Mouse (Mus musculus) thymus, adult 2 months (tissue): ENCODE measurements around the gene Plekha5. TPM values are rescaled to one million over a fixed set of nuclear protein-coding genes. Genes with fewer than 3 reads are reported as not detected.
"Not testable (repeated sequence)": the region's sequence is repeated elsewhere in the genome, so short reads cannot be mapped to it uniquely, and the experiment has no call there.

ENCODE experiments used
- DNase-seq: peaks from one replicate; pipeline ENCODE4 v3.0.0; 2021
- H3K27ac ChIP-seq: fragments of 200-500 bp; 2 replicates; pipeline ENCODE4 v1.5.1; 2012; ENCODE audit warnings: low read length, control low read depth; ENCODE audit not compliant: control insufficient read depth, insufficient read depth
- H3K27me3 ChIP-seq: fragments of 200-500 bp; 2 replicates; pipeline ENCODE4 v1.6.1; 2012; ENCODE audit warnings: mild to moderate bottlenecking, low read length, moderate library complexity, mixed read lengths; ENCODE audit not compliant: control insufficient read depth, insufficient read depth
- H3K36me3 ChIP-seq: fragments of 200-500 bp; 2 replicates; pipeline ENCODE4 v1.6.1; 2012; ENCODE audit warnings: mild to moderate bottlenecking, low read length, moderate library complexity; ENCODE audit not compliant: control insufficient read depth, insufficient read depth
- H3K4me1 ChIP-seq: fragments of 200-500 bp; replicated peaks from 2 replicates; pipeline ENCODE4 v1.6.1; 2012; ENCODE audit warnings: low read length; ENCODE audit not compliant: control insufficient read depth, insufficient read depth
- H3K4me3 ChIP-seq: fragments of 200-500 bp; 2 replicates; pipeline ENCODE4 v1.5.1; 2012; ENCODE audit warnings: mild to moderate bottlenecking, low read length, control low read depth, moderate library complexity; ENCODE audit not compliant: control insufficient read depth, insufficient read depth
- CTCF ChIP-seq: fragments of 200-500 bp; IDR thresholded peaks from 2 replicates; pipeline ENCODE4 v1.5.1; 2012; ENCODE audit warnings: mild to moderate bottlenecking, control low read depth, low read length, moderate library complexity, borderline replicate concordance; ENCODE audit not compliant: control insufficient read depth, poor library complexity, insufficient read depth; ENCODE audit errors: extremely low read depth
- POLR2A ChIP-seq: fragments of 200-500 bp; IDR thresholded peaks from 2 replicates; pipeline ENCODE4 v1.6.1; 2012; ENCODE audit warnings: mild to moderate bottlenecking, low read length, control low read depth, moderate library complexity; ENCODE audit not compliant: control insufficient read depth, poor library complexity, insufficient read depth; ENCODE audit errors: extremely low read depth
- WGBS: fragments of 180-500 bp; shearing (Covaris S2); methylation state at CpG from one replicate; pipeline ENCODE4 v1.1.7; 2018; 5-methylcytosine and 5-hydroxymethylcytosine counted together
- polyA plus RNA-seq: library from polyadenylated mRNA; depleted of rRNA; stranded (reverse); fragments of >200 nt; gene quantifications from 2 replicates; pipeline ENCODE4 v1.2.3, GENCODE M21; 2012

Plekha5 gene
- polyA plus RNA-seq, 1 experiment = 25.5 TPM

DNA sequence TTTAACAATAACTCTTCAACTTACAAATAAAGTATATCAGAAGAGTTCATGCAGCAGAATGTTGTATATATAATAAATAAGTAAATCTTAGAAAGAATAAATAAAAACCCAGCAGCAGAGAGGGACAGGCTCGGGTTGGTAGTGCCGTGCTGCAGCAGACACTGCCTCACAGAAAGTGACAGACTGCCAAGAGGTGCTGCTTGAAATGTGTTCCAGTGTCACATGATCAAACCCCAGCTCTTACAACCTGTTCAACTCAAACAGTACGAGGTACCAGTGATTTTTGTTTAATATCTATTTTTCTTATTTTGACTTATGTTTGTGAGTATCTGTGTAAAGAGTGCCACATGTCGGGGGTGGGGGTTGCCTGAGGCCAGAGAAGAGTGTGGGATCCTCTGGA is 75.1 kb downstream of the Plekha5 start:
- Histone ChIP-seq H3K4me3 (no peak overlapping the region), H3K27ac (no peak overlapping the region), H3K36me3 (no peaks in the 10 kb centered on the region), H3K4me1 (no peaks in the 10 kb centered on the region), H3K27me3 (no peaks in the 10 kb centered on the region)
- 91% methylated on average over 4 of the region's 4 CpGs for WGBS
- DNase-seq = no peak
- no peak for TF ChIP-seq POLR2A

- H3K4me3 ChIP-seq, H3K4me1 ChIP-seq, H3K27ac ChIP-seq, DNase-seq, H3K36me3 ChIP-seq, H3K27me3 ChIP-seq: not testable (repeated sequence)
- WGBS = 89% methylated on average over 1 of the region's 1 CpGs
These were observed 77.0 kb downstream of the Plekha5 start for GRCm38 (mm10) chr6:140500829-140501228.

GRCm38 (mm10) chr6:140501841-140502240 is 78.0 kb downstream of the Plekha5 start:
- no peak for DNase-seq
- TF ChIP-seq CTCF (no peak), POLR2A (no peak)
- Histone ChIP-seq H3K27ac (no peak overlapping the region), H3K4me1 (no peaks in the 10 kb centered on the region), H3K27me3 (no peaks in the 10 kb centered on the region), H3K36me3 (no peaks in the 10 kb centered on the region), H3K4me3 (no peak overlapping the region)
- WGBS = 94% methylated on average over 7 of the region's 7 CpGs

DNA sequence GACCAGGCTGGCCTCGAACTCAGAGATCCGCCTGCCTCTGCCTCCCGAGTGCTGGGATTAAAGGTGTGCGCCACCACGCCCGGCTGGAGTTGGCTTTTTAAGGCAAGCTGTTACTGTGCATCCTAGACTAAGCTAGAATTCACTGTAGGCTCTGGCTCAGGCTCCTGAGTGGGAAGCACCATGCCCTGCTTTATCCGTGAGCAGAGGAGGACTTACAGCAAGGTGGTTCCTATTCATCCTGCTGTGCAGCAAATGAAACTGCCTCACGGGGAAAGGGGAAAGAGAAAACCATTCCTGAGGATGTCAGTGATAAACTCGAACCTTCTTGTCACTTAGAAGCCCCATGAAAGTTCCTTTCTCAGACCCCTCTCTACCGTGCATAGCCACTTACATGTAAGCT is 80.9 kb downstream of the Plekha5 start:
- WGBS = 92% methylated on average over 10 of the region's 10 CpGs
- H3K27ac ChIP-seq = no peak overlapping the region
- TF ChIP-seq CTCF = no peak
- TF ChIP-seq POLR2A = no peak

DNA sequence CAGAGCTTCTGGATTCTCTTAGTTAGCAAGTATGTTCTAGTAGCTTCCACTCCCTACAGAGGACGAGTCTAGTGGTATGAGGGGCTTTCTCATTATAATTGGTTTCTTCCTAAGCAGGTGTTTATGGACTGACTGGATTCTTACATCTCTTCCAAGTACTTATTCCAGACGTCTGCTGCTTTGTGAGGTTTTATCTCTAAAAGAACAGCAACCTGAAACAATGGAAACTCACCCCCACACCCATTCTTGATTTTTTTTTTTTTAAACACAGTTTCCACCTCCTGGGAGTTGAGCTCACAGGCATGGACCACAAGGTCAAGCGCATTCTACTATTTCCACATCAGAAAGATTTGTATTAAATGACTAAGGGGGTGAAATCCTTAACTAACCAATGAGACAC is 83.8 kb downstream of the Plekha5 start:
- Histone ChIP-seq H3K27me3 (no peaks in the 10 kb centered on the region), H3K4me1 (peaks cover 4% of the 10 kb centered on the region; the same call in 1 of the 2 replicates), H3K27ac (no peak overlapping the region), H3K36me3 (no peaks in the 10 kb centered on the region), H3K4me3 (no peak overlapping the region)
- no peak for TF ChIP-seq CTCF
- TF ChIP-seq POLR2A = no peak
- WGBS = 77% methylated on average over 3 of the region's 3 CpGs
- DNase-seq = no peak

More for the DNA sequence above, 80.9 kb downstream of the Plekha5 start:
- no peaks in the 10 kb centered on the region for H3K36me3 ChIP-seq
- DNase-seq = no peak
- no peaks in the 10 kb centered on the region for H3K27me3 ChIP-seq
- H3K4me3 ChIP-seq = no peak overlapping the region
- peaks cover 4% of the 10 kb centered on the region; the same call in 1 of the 2 replicates for H3K4me1 ChIP-seq

- DNase-seq = no peak
- Histone ChIP-seq H3K27ac (no peak overlapping the region), H3K27me3 (no peaks in the 10 kb centered on the region), H3K4me3 (no peak overlapping the region), H3K36me3 (no peaks in the 10 kb centered on the region), H3K4me1 (peaks cover 4% of the 10 kb centered on the region; the same call in 1 of the 2 replicates)
- WGBS = 65% methylated on average over 13 of the region's 13 CpGs
- no peak for TF ChIP-seq CTCF
- no peak for TF ChIP-seq POLR2A
These were observed 84.8 kb downstream of the Plekha5 start for GRCm38 (mm10) chr6:140508475-140509150.

- H3K4me1 ChIP-seq = peaks cover 4% of the 10 kb centered on the region; the same call in 1 of the 2 replicates
- no peak overlapping the region for H3K4me3 ChIP-seq
- DNase-seq = no peak
- TF ChIP-seq POLR2A = no peak
- TF ChIP-seq CTCF = no peak
- H3K36me3 ChIP-seq = no peaks in the 10 kb centered on the region
- 81% methylated on average over 9 of the region's 9 CpGs for WGBS
- no peak overlapping the region for H3K27ac ChIP-seq
- no peaks in the 10 kb centered on the region for H3K27me3 ChIP-seq
These were observed 85.3 kb downstream of the Plekha5 start for GRCm38 (mm10) chr6:140509151-140509530.
